Mouse (Mus musculus) spleen, embryonic (tissue): Measurements from ENCODE around the gene Anxa6.

ENCODE experiments used
- CTCF ChIA-PET: fragments of 350-600 bp; sonication (Branson Sonifier 250); formaldehyde crosslinking; loops from one replicate; lab custom pipeline; 2022; lab: Charles Lee

Anxa6 gene

GRCm38 (mm10) chr11:55032286-55032685, 959 bp downstream of the Anxa6 start:
- CTCF ChIA-PET = interaction anchor here (0.6 to 1.0 kb wide), 2 partner anchors 27 to 126 kb away, joined by 3 to 6 read pairs; no protein-coding TSS in a partner anchor

GRCm38 (mm10) chr11:55031991-55032280, 1.3 kb downstream of the Anxa6 start:
- CTCF ChIA-PET = interaction anchor here (0.6 to 1.0 kb wide), 2 partner anchors 26 to 127 kb away, joined by 3 to 6 read pairs; no protein-coding TSS in a partner anchor

GRCm38 (mm10) chr11:55031211-55031990, 1.8 kb downstream of the Anxa6 start:
- CTCF ChIA-PET = interaction anchor here (0.6 to 1.0 kb wide), 2 partner anchors 13 to 127 kb away, joined by 3 read pairs; no protein-coding TSS in a partner anchor

- CTCF ChIA-PET = interaction anchor here (0.6 to 0.8 kb wide), 2 partner anchors 16 to 29 kb away, joined by 3 read pairs; no protein-coding TSS in a partner anchor
Observed at GRCm38 (mm10) chr11:55028509-55028908, 4.7 kb downstream of the Anxa6 start.

GRCm38 (mm10) chr11:55027204-55027855, 5.9 kb downstream of the Anxa6 start:
- CTCF ChIA-PET = interaction anchor here (0.6 to 0.8 kb wide), 3 partner anchors 23 to 28 kb away, joined by 3 to 11 read pairs (median 3); no protein-coding TSS in a partner anchor

- CTCF ChIA-PET = interaction anchor here (0.6 kb wide), 1 partner anchor 103 kb away, joined by 3 read pairs; no protein-coding TSS in a partner anchor
Observed at GRCm38 (mm10) chr11:55025896-55026295, 7.3 kb downstream of the Anxa6 start.

- CTCF ChIA-PET = no interaction called here
Observed at GRCm38 (mm10) chr11:55023583-55023982, 9.7 kb downstream of the Anxa6 start.

- CTCF ChIA-PET = no interaction called here
Observed at GRCm38 (mm10) chr11:55023049-55023564, 10.1 kb downstream of the Anxa6 start.

GRCm38 (mm10) chr11:55022508-55022907, 10.7 kb downstream of the Anxa6 start:
- CTCF ChIA-PET = interaction anchor here (1.0 kb wide), 1 partner anchor 11 kb away, joined by 3 read pairs; the partner anchor contains the start of gene Anxa6

- CTCF ChIA-PET = interaction anchor here (1.0 kb wide), 1 partner anchor 11 kb away, joined by 3 read pairs; the partner anchor contains the start of gene Anxa6
Observed at GRCm38 (mm10) chr11:55021859-55022258, 11.4 kb downstream of the Anxa6 start.

- CTCF ChIA-PET = no interaction called here
Observed at GRCm38 (mm10) chr11:55021458-55021857, 11.8 kb downstream of the Anxa6 start.

- CTCF ChIA-PET = no interaction called here
Observed at GRCm38 (mm10) chr11:55019711-55020110, 13.5 kb downstream of the Anxa6 start.

- CTCF ChIA-PET = interaction anchor here (1.1 kb wide), 1 partner anchor 13 kb away, joined by 3 read pairs; no protein-coding TSS in a partner anchor
Observed at GRCm38 (mm10) chr11:55018034-55018433, 15.2 kb downstream of the Anxa6 start.

GRCm38 (mm10) chr11:55017201-55017600, 16.0 kb downstream of the Anxa6 start:
- CTCF ChIA-PET = no interaction called here

GRCm38 (mm10) chr11:55016758-55017157, 16.5 kb downstream of the Anxa6 start:
- CTCF ChIA-PET = interaction anchor here (0.7 kb wide), 1 partner anchor 481 kb away, joined by 3 read pairs; no protein-coding TSS in a partner anchor

GRCm38 (mm10) chr11:55015831-55016241, 17.4 kb downstream of the Anxa6 start:
- CTCF ChIA-PET = interaction anchor here (0.5 to 0.7 kb wide), 3 partner anchors 12 to 480 kb away, joined by 3 read pairs; no protein-coding TSS in a partner anchor

GRCm38 (mm10) chr11:55015264-55015663, 18.0 kb downstream of the Anxa6 start:
- CTCF ChIA-PET = no interaction called here

GRCm38 (mm10) chr11:55013802-55014201, 19.4 kb downstream of the Anxa6 start:
- CTCF ChIA-PET = no interaction called here

GRCm38 (mm10) chr11:55012551-55013521, 20.4 kb downstream of the Anxa6 start:
- CTCF ChIA-PET = interaction anchor here (0.5 to 0.9 kb wide), 2 partner anchors 14 to 146 kb away, joined by 3 to 12 read pairs; no protein-coding TSS in a partner anchor

- CTCF ChIA-PET = no interaction called here
Observed at GRCm38 (mm10) chr11:55011440-55011839, 21.8 kb downstream of the Anxa6 start.
